Mouse (Mus musculus) forebrain, embryonic 10.5 days (tissue): Measurements from ENCODE around the gene Tmem54. TPM values are rescaled to one million over a fixed set of nuclear protein-coding genes. Genes with fewer than 3 reads are reported as not detected.

Source experiments
- DNase-seq: peaks from one replicate; pipeline ENCODE4 v3.0.0-alpha.2; 2017; ENCODE audit warnings: low spot score; ENCODE audit errors: extremely low spot score
- H3K27ac ChIP-seq: fragments of 300-500 bp; sonication (generic); 2 replicates; pipeline ENCODE4 v1.5.1; 2016; ENCODE audit warnings: mild to moderate bottlenecking
- H3K27me3 ChIP-seq: fragments of 300-500 bp; sonication (generic); 2 replicates; pipeline ENCODE4 v1.6.1; 2016; ENCODE audit warnings: mild to moderate bottlenecking; ENCODE audit not compliant: poor library complexity, severe bottlenecking
- H3K36me3 ChIP-seq: fragments of 300-500 bp; sonication (generic); replicated peaks from 2 replicates; pipeline ENCODE4 v1.6.1; 2016; ENCODE audit warnings: mild to moderate bottlenecking, moderate library complexity
- H3K4me1 ChIP-seq: fragments of 300-500 bp; sonication (generic); 2 replicates; pipeline ENCODE4 v1.6.1; 2016
- H3K4me3 ChIP-seq: fragments of 300-500 bp; sonication (generic); 2 replicates; pipeline ENCODE4 v1.5.1; 2016; ENCODE audit warnings: mild to moderate bottlenecking, moderate library complexity
- H3K9me3 ChIP-seq: fragments of 300-500 bp; sonication (generic); 2 replicates; pipeline ENCODE4 v1.6.1; 2016; ENCODE audit warnings: mild to moderate bottlenecking, moderate library complexity
- WGBS: fragments of 180-500 bp; shearing (Covaris S2); methylation state at CpG from one replicate; pipeline ENCODE4 v1.1.7; 2016; 5-methylcytosine and 5-hydroxymethylcytosine counted together
- polyA plus RNA-seq: library from polyadenylated mRNA; unstranded; fragments of >200 nt; fragmentation: Nextera tagmentation; extraction: Ambion mirVana; gene quantifications from 2 replicates; pipeline ENCODE4 v1.2.1, GENCODE M21; 2016

The Tmem54 gene
- polyA plus RNA-seq, 1 experiment from 2014 or later = 4.6 TPM

DNA sequence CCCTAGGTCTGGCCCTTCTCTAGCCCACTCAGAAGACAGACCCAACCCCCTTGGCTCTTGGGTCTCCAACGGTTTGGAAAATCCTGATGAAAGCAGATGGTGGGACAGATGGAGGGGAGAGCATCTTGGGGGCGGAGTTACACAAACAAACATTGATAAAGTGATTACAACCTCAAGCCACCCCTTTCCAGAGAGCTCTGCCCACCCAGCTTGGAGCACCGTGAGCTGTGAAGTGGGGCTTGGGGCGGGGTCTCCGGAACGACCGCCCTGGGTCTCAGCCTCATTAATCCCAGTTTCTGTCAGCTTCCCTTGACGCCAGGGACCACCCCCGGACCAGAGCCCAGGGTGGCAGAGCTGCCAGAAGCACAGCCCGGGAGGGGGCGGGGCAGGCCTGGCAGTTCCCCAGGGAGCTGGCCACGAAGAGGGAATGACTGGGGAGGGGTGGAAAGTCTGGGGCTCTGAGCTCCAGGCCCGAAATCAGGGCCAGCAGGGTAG lies 19.4 kb downstream of the Tmem54 start:
- Histone ChIP-seq H3K27me3 (peaks cover 92% of the 10 kb centered on the region), H3K27ac (no peak overlapping the region), H3K36me3 (no peaks in the 10 kb centered on the region), H3K4me1 (peaks cover 51% of the 10 kb centered on the region), H3K9me3 (no peaks in the 10 kb centered on the region), H3K4me3 (peak overlapping the region; percentile 46; the same call in 1 of the 2 replicates)
- DNase-seq = no peak
- 8% methylated on average over 13 of the region's 13 CpGs for WGBS

DNA sequence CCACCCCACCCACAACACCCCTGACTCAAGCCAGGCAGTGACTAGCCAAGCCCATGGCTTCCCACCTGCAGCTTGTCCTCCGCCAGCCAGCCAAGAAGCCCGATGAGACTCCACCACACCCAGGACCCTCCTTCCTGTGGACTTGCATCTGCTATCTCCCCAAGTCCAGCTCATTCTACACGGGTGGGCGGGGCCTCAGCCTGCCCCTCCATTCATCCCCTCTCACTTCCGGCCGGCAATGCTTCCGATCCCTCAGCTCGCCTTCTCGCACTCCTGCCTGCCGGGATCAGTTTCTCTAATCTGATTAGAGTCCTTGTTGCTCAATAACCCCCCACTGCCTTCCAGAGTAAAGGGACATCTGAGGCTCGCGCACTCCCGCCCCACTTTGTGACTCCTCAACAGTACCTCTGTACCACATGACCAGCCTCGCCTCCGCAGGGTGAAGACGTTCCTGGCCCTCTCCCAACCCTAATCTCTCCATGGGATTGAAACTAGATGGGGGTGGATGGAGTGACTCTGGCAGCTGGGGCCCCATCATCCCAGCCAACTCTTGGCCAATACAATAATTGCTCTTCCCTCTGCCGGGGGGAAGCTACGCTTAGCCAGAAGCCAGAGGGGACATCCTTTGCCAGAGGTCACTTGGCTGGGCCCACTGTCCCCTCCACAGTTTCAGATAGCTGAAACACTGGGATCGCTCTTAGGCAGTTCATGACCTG lies 20.5 kb downstream of the Tmem54 start:
- Histone ChIP-seq H3K4me1 (peaks cover 58% of the 10 kb centered on the region), H3K9me3 (no peaks in the 10 kb centered on the region), H3K27ac (peak overlapping the region; percentile 48; the same call in 1 of the 2 replicates), H3K4me3 (peak overlapping the region; percentile 46), H3K36me3 (no peaks in the 10 kb centered on the region), H3K27me3 (peaks cover 88% of the 10 kb centered on the region)
- 8% methylated on average over 19 of the region's 19 CpGs for WGBS
- no peak for DNase-seq

DNA sequence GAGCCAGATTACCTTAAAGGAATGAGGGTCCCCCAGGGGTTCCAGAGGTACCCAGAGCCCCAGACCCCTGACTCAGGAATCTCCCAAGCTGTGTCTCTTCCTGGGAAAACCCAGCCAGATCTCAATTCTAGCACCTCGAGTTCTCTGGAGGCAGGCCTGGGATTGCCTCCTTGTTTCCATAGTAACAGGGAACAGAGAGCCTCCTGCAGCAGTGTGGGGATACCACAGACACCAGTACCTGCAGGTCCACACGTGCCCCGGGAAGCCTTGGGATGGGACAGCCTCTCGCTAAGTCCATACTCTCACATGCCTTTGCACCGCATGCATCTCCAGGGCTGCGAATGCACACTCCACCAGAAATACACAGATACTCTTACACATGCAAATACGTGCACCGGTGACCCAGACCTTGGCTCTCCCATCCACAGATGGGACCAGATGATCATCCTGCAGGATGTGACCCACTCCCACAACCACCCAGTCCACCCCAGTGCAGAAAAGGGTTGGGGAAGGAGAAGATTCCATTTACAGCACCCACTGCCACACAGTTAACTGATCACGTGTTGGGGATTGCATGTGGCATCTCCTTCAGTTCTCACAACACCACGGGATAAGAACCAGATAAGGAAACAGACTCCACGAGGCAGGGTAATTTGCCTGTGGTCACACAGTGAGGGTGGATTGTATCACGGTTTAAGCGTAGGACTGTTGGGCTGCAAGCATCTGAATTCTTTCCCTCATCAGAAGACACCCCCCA lies 23.4 kb downstream of the Tmem54 start:
- H3K4me1 ChIP-seq = peaks cover 51% of the 10 kb centered on the region
- H3K9me3 ChIP-seq = no peaks in the 10 kb centered on the region

GRCm38 (mm10) chr4:129129387-129129786 lies 24.0 kb downstream of the Tmem54 start:
- peaks cover 51% of the 10 kb centered on the region for H3K4me1 ChIP-seq
- no peaks in the 10 kb centered on the region for H3K36me3 ChIP-seq

More for the DNA sequence above, 23.4 kb downstream of the Tmem54 start:
- H3K27ac ChIP-seq = no peak overlapping the region
- WGBS = 69% methylated on average over 13 of the region's 13 CpGs
- no peak for DNase-seq
- peaks cover 81% of the 10 kb centered on the region for H3K27me3 ChIP-seq
- H3K4me3 ChIP-seq = no peak overlapping the region
- no peaks in the 10 kb centered on the region for H3K36me3 ChIP-seq

DNA sequence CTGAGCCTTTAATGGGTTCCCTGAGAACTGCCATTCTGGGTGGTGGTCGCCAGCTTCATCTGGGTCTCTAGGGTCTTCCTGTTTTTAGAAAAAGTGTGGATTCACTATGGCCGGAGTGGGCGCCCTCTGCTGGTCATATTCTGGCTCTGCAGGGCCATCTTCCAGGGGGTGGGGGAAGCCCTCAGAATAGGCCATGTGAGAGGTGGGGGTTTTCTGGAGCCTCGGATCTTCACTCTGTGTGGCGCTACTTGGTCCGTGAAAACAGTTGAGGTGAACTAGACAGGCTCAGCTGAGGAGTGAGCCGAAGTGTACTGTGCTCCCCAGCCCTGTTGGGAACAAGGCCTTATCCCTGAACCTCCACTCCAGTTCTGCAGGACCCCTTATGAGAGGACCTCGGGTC lies 24.8 kb downstream of the Tmem54 start:
- H3K4me3 ChIP-seq = peak overlapping the region; percentile 36
- 3% methylated on average over 8 of the region's 8 CpGs for WGBS
- H3K9me3 ChIP-seq = no peaks in the 10 kb centered on the region
- peak; percentile 78 for DNase-seq
- peak overlapping the region; percentile 42 for H3K27ac ChIP-seq
- no peaks in the 10 kb centered on the region for H3K36me3 ChIP-seq
- peaks cover 51% of the 10 kb centered on the region for H3K4me1 ChIP-seq
- peaks cover 77% of the 10 kb centered on the region for H3K27me3 ChIP-seq

More at GRCm38 (mm10) chr4:129129387-129129786, 24.0 kb downstream of the Tmem54 start:
- no peak for DNase-seq
- Histone ChIP-seq H3K27ac (no peak overlapping the region), H3K27me3 (peaks cover 77% of the 10 kb centered on the region), H3K4me3 (no peak overlapping the region), H3K9me3 (no peaks in the 10 kb centered on the region)
- 53% methylated on average over 9 of the region's 9 CpGs for WGBS

DNA sequence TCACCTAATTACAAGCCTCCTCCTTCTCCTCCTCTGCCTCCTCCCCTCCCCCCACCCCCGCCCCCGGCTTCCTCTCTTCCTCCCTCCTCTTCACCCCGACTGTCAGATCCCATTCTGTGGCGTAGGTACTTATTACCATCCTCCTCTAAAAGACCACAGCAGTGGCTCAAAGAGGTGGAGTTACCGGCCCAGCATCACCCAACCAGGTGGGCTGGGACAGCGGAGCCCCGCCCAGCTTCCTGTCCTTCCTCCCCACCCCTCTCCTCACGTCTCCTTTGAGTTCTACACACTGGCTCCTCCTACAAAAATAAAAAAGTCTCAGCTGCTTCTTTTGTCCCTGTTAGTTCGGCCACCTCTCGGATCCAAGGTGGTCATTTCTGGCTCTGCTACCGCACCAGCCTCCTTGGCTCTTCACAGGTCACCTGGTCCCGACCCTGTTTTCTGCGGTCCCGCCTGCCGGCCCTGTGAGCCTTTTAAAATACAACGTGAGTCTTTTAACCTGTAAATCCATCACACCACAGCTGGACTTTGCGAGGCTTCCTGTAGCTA lies 25.5 kb downstream of the Tmem54 start:
- no peaks in the 10 kb centered on the region for H3K36me3 ChIP-seq
- no peak for DNase-seq
- H3K4me1 ChIP-seq = peaks cover 50% of the 10 kb centered on the region
- H3K27me3 ChIP-seq = peaks cover 77% of the 10 kb centered on the region
- peak overlapping the region; percentile 51 for H3K27ac ChIP-seq
- WGBS = 6% methylated on average over 17 of the region's 17 CpGs
- peak overlapping the region; percentile 36 for H3K4me3 ChIP-seq
- H3K9me3 ChIP-seq = no peaks in the 10 kb centered on the region

GRCm38 (mm10) chr4:129134799-129135585 lies 29.6 kb downstream of the Tmem54 start:
- Histone ChIP-seq H3K27ac (peak overlapping the region; percentile 56), H3K27me3 (peaks cover 88% of the 10 kb centered on the region), H3K4me3 (peak overlapping the region; percentile 33), H3K36me3 (no peaks in the 10 kb centered on the region), H3K4me1 (peaks cover 44% of the 10 kb centered on the region), H3K9me3 (no peaks in the 10 kb centered on the region)
- WGBS = 10% methylated on average over 15 of the region's 15 CpGs
- DNase-seq = peak; percentile 89

DNA sequence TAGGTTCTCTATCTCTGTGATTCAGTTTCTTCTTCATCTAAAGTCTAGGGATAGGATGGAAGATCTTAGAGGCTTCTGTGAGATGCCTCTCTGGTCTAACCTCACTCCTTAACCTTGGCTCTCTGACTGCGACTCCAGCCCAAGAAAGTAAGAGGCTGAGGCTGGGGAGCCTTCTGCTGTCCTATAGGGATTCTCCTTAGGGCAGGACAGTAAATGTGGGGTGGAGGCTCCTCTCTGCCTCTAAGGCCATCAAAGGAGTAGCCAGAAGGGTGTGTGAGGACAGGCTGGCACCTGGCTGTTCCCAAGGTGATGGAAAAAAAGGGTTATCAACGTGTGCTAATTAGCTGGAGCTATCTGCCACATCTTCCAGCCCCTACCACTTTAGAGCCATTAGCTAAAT lies 30.3 kb downstream of the Tmem54 start:
- Histone ChIP-seq H3K27me3 (peaks cover 84% of the 10 kb centered on the region), H3K27ac (no peak overlapping the region), H3K4me3 (no peak overlapping the region; the same call in 1 of the 2 replicates), H3K36me3 (no peaks in the 10 kb centered on the region), H3K9me3 (no peaks in the 10 kb centered on the region), H3K4me1 (peaks cover 37% of the 10 kb centered on the region)
- WGBS = 64% methylated on average over 2 of the region's 2 CpGs
- no peak for DNase-seq

GRCm38 (mm10) chr4:129136189-129136578 lies 30.8 kb downstream of the Tmem54 start:
- DNase-seq = no peak
- WGBS = 31% methylated on average over 9 of the region's 9 CpGs
- H3K27ac ChIP-seq = peak overlapping the region; percentile 76

GRCm38 (mm10) chr4:129136579-129137391 lies 31.4 kb downstream of the Tmem54 start, which contains the start of gene Fndc5:
Gene Fndc5, plus strand, starts transcription at chr4:129136999.
- DNase-seq = peak; percentile 37
- H3K27me3 ChIP-seq = peaks cover 74% of the 10 kb centered on the region
- 2% methylated on average over 37 of the region's 80 CpGs for WGBS
- peak within 1 kb of the TSS; percentile 76 for H3K27ac ChIP-seq
- H3K36me3 ChIP-seq = no peaks in the 10 kb centered on the region
- H3K9me3 ChIP-seq = no peaks in the 10 kb centered on the region
- H3K4me3 ChIP-seq = peak within 1 kb of the TSS; percentile 65
- H3K4me1 ChIP-seq = peaks cover 34% of the 10 kb centered on the region

More at GRCm38 (mm10) chr4:129136189-129136578, 30.8 kb downstream of the Tmem54 start:
- peak overlapping the region; percentile 65 for H3K4me3 ChIP-seq
- no peaks in the 10 kb centered on the region for H3K9me3 ChIP-seq
- H3K27me3 ChIP-seq = peaks cover 80% of the 10 kb centered on the region
- H3K4me1 ChIP-seq = peaks cover 32% of the 10 kb centered on the region
- H3K36me3 ChIP-seq = no peaks in the 10 kb centered on the region

DNA sequence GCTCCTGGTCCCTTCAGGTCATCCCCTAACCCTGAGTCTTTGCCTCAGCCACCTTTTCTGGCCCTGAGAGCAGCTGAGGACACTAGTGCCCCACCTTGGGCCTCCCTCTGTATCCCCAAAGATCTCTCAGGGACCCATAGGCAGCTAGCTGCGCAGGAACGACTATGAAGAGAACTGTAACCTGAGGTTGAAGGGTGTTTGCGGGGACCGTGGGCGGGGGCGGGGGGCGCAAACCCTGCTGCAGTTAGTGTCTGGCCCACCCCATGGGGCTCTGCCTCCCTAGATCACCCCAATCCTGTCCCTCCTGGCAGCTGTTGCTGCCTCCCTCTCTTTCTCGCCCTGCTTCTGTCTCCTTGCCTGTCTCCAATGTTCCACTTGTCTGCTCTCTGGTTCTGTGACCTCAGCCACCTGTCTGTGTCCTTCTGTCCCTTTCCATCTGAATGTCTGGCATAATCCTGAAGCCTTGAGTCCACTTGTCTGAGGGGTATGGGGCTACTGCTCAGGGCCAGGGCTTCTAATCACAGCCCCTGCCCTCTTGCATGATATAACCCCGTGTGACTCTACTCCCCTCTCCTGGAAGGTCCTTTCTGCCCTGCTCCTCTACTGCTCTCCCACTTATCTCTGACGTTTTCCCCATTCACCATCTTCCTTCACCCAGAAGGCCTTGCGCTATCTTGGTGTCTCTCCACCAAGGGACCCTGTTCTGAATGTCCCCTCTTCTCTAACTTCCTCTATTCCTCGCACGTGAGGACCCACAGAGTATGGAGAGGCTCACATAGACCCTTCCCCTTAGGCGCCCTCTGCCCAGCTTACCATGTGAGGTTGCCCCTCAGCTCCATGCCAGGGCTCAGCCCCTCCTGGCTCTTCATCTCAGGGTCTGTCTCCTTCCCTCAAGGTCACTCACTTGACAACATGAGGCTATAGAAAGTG lies 32.3 kb downstream of the Tmem54 start:
- Histone ChIP-seq H3K36me3 (no peaks in the 10 kb centered on the region), H3K4me1 (peaks cover 37% of the 10 kb centered on the region), H3K9me3 (no peaks in the 10 kb centered on the region), H3K27ac (peak overlapping the region; percentile 76; the same call in 1 of the 2 replicates), H3K4me3 (peak overlapping the region; percentile 65), H3K27me3 (peaks cover 65% of the 10 kb centered on the region)
- WGBS = 41% methylated on average over 14 of the region's 14 CpGs
- DNase-seq = no peak
